Mouse (Mus musculus) neural tube, embryonic 14.5 days (tissue): ENCODE results near the gene Olfr976. TPM values are rescaled to one million over a fixed set of nuclear protein-coding genes. Genes with fewer than 3 reads are reported as not detected.

Experiments
- ATAC-seq: fragments of 200-750 bp; cut with Nextera tagmentation; 2 replicates; pipeline ENCODE4 v1.8.0; 2017; ENCODE audit warnings: low read depth, mild to moderate bottlenecking, moderate TSS enrichment, moderate library complexity
- H3K27ac ChIP-seq: fragments of 300-500 bp; sonication (generic); 2 replicates; pipeline ENCODE4 v1.5.1; 2014; ENCODE audit warnings: low read depth, mild to moderate bottlenecking, control low read depth, low read length, moderate library complexity, mixed read lengths
- H3K27me3 ChIP-seq: fragments of 300-500 bp; sonication (generic); 2 replicates; pipeline ENCODE4 v1.6.1; 2014; ENCODE audit warnings: low read length; ENCODE audit not compliant: control insufficient read depth, insufficient read depth
- H3K36me3 ChIP-seq: fragments of 300-500 bp; sonication (generic); 2 replicates; pipeline ENCODE4 v1.6.1; 2014; ENCODE audit warnings: low read length, mixed read lengths; ENCODE audit not compliant: control insufficient read depth, insufficient read depth
- H3K4me1 ChIP-seq: fragments of 300-500 bp; sonication (generic); 2 replicates; pipeline ENCODE4 v1.6.1; 2014; ENCODE audit warnings: low read length; ENCODE audit not compliant: control insufficient read depth, insufficient read depth
- H3K4me2 ChIP-seq: fragments of 300-500 bp; sonication (generic); 2 replicates; pipeline ENCODE4 v1.6.1; 2014; ENCODE audit warnings: mild to moderate bottlenecking, low read depth, low read length, control low read depth
- H3K4me3 ChIP-seq: fragments of 300-500 bp; sonication (generic); 2 replicates; pipeline ENCODE4 v1.5.1; 2014; ENCODE audit warnings: low read depth, low read length, control low read depth, mixed read lengths
- H3K9ac ChIP-seq: fragments of 300-500 bp; sonication (generic); replicated peaks from 2 replicates; pipeline ENCODE4 v1.6.1; 2014; ENCODE audit warnings: low read depth, mild to moderate bottlenecking, control low read depth, low read length, mixed read lengths
- H3K9me3 ChIP-seq: fragments of 300-500 bp; sonication (generic); 2 replicates; pipeline ENCODE4 v1.6.1; 2016; ENCODE audit warnings: low read length; ENCODE audit not compliant: control insufficient read depth
- WGBS: fragments of 180-500 bp; shearing (Covaris S2); extraction: QIAGEN DNeasy Blood & Tissue Kit; methylation state at CpG from one replicate; pipeline ENCODE4 v1.1.7; 2014; 5-methylcytosine and 5-hydroxymethylcytosine counted together
- polyA plus RNA-seq: library from polyadenylated mRNA; unstranded; fragments of >200 nt; fragmentation: Nextera tagmentation; extraction: Ambion mirVana; gene quantifications from 2 replicates; pipeline ENCODE4 v1.2.1, GENCODE M21; 2014

Olfr976 gene
- polyA plus RNA-seq, 1 experiment from 2014 or later, result not detected

- H3K4me2 ChIP-seq, result no peak overlapping the region
- no peak overlapping the region for H3K4me3 ChIP-seq
- H3K9me3 ChIP-seq, result no peaks in the 10 kb centered on the region
- no peak overlapping the region for H3K27ac ChIP-seq
- no peak overlapping the region for H3K9ac ChIP-seq
- no peaks in the 10 kb centered on the region for H3K27me3 ChIP-seq
- no peak for ATAC-seq
- WGBS, result 88% methylated on average over 3 of the region's 3 CpGs
- H3K36me3 ChIP-seq, result no peaks in the 10 kb centered on the region
- H3K4me1 ChIP-seq, result no peaks in the 10 kb centered on the region
These were observed 51.0 kb downstream of the Olfr976 start for GRCm38 (mm10) chr9:39909939-39910338.

GRCm38 (mm10) chr9:39907036-39907435 is 53.9 kb downstream of the Olfr976 start, which contains the start of gene Olfr229:
Gene Olfr229 (plus strand): TSS chr9:39907336.
- no peak within 1 kb of the TSS for H3K4me2 ChIP-seq
- H3K27me3 ChIP-seq, result no peaks in the 10 kb centered on the region
- no peak within 1 kb of the TSS for H3K9ac ChIP-seq
- no peaks in the 10 kb centered on the region for H3K9me3 ChIP-seq
- H3K4me3 ChIP-seq, result no peak within 1 kb of the TSS
- WGBS, result 77% methylated on average over 2 of the region's 2 CpGs
- H3K36me3 ChIP-seq, result no peaks in the 10 kb centered on the region
- no peaks in the 10 kb centered on the region for H3K4me1 ChIP-seq
- ATAC-seq, result no peak
- H3K27ac ChIP-seq, result no peak within 1 kb of the TSS

- Histone ChIP-seq H3K4me1 (no peaks in the 10 kb centered on the region), H3K4me2 (no peak overlapping the region), H3K4me3 (no peak overlapping the region), H3K27ac (no peak overlapping the region), H3K9me3 (no peaks in the 10 kb centered on the region), H3K9ac (no peak overlapping the region), H3K27me3 (no peaks in the 10 kb centered on the region), H3K36me3 (no peaks in the 10 kb centered on the region)
- 83% methylated on average over 6 of the region's 6 CpGs for WGBS
- no peak for ATAC-seq
These were observed 55.8 kb downstream of the Olfr976 start for GRCm38 (mm10) chr9:39905106-39905505.

Other genes with a start within 250 kb of the Olfr976 start
- not detected in 2 replicates for gene Olfr965, start 249.8 kb downstream of the Olfr976 start, polyA plus RNA-seq
- gene Olfr150, start 230.2 kb downstream of the Olfr976 start, polyA plus RNA-seq, result not detected in 2 replicates
- not detected in 2 replicates for gene Olfr967, start 214.9 kb downstream of the Olfr976 start, polyA plus RNA-seq
- not detected in 2 replicates for gene Olfr968, start 177.9 kb downstream of the Olfr976 start, polyA plus RNA-seq
- not detected in 2 replicates for gene Olfr969, start 170.2 kb downstream of the Olfr976 start, polyA plus RNA-seq
- not detected in 2 replicates for gene Olfr970, start 152.3 kb downstream of the Olfr976 start, polyA plus RNA-seq
- not detected in 2 replicates for gene Olfr971, start 124.3 kb downstream of the Olfr976 start, polyA plus RNA-seq
- not detected in 2 replicates for gene Olfr972, start 94.7 kb downstream of the Olfr976 start, polyA plus RNA-seq
- gene Olfr229, start 53.8 kb downstream of the Olfr976 start, polyA plus RNA-seq, result not detected in 2 replicates
- gene Olfr974, start 23.6 kb downstream of the Olfr976 start, polyA plus RNA-seq, result not detected in 2 replicates
- 0.09 TPM in 1 of 2 replicates, not detected in the other for gene Olfr975, start 9.1 kb downstream of the Olfr976 start, polyA plus RNA-seq
- not detected in 2 replicates for gene Olfr978, start 31.0 kb upstream of the Olfr976 start, polyA plus RNA-seq
- gene Olfr979, start 42.3 kb upstream of the Olfr976 start, polyA plus RNA-seq, result not detected in 2 replicates
- not detected in 2 replicates for gene Olfr980, start 48.4 kb upstream of the Olfr976 start, polyA plus RNA-seq
- not detected in 2 replicates for gene Olfr981, start 60.3 kb upstream of the Olfr976 start, polyA plus RNA-seq
- not detected in 2 replicates for gene Olfr982, start 112.7 kb upstream of the Olfr976 start, polyA plus RNA-seq
- not detected in 2 replicates for gene Olfr983, start 132.5 kb upstream of the Olfr976 start, polyA plus RNA-seq
- not detected in 2 replicates for gene Olfr984, start 153.1 kb upstream of the Olfr976 start, polyA plus RNA-seq
- not detected in 2 replicates for gene Olfr985, start 169.1 kb upstream of the Olfr976 start, polyA plus RNA-seq
- not detected in 2 replicates for gene Tmem225, start 187.0 kb upstream of the Olfr976 start, polyA plus RNA-seq
- gene Olfr986, start 219.8 kb upstream of the Olfr976 start, polyA plus RNA-seq, result 0.10 TPM in 1 of 2 replicates, not detected in the other
- gene Zfp202, start 231.2 kb upstream of the Olfr976 start, polyA plus RNA-seq, result 11.7 and 13.4 TPM in 2 replicates